Mouse (Mus musculus): ENCODE measurements around the gene Aspscr1.
"Not testable (repeated sequence)": the region's sequence is repeated elsewhere in the genome, so short reads cannot be mapped to it uniquely, and the experiment has no call there.

The Aspscr1 gene

DNA sequence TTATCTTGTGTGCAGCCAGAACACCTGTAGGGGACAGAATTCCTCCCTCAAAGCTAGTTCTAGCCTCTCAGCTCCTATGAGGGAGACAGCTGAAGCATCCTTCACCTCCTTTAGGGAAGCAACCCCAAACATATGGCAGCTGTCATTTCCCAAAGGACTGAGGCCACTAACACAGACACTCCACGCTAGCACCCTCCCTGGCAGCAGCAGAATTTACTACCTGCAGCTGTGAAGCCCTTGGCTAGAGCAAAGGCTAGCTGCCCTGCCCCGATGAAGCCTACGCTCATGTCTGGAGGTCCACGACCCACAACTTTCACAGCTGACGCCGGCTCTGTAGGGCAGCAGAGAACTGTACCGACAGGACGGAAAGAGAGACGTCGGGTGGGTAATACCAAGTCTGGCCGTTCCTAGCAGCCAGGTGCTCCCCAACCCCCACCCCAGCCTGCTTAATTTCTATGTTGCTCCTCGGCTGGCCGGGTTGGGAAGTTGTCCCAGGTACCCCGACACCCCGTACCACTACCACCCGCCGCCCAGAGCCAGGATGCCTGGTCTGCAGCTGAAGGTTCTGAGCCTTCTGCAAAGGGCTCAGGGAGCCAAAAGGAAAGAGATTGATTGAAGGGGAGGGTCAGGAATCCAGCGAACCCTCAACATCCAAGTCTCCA lies 29.7 kb upstream of the Aspscr1 start:
- no peak for DNase-seq

DNA sequence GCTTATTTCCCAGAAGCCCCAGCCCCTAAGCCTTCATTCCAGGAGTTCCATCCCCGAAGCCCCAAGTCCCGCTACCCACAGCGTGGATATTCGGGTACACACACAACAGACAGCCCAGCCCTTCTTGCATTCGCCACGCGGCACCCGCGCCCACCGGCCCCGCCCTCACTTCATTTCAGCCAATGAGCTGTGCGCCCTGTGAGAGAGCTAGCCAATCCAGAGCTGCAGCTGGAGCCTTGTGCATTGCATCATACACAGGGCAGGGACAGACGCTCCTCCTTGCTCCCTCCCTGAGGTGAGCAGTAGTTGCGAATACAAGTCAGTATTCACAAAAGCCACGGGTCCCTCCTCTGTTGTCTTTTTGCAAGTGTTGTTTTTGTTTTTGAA lies 29.2 kb upstream of the Aspscr1 start, which contains the start of gene Pycr1:
Gene Pycr1 (minus strand): TSS at position 169 of the 387 bp plus-strand sequence.
- DNase-seq, result peak; percentile 81 to 91

DNA sequence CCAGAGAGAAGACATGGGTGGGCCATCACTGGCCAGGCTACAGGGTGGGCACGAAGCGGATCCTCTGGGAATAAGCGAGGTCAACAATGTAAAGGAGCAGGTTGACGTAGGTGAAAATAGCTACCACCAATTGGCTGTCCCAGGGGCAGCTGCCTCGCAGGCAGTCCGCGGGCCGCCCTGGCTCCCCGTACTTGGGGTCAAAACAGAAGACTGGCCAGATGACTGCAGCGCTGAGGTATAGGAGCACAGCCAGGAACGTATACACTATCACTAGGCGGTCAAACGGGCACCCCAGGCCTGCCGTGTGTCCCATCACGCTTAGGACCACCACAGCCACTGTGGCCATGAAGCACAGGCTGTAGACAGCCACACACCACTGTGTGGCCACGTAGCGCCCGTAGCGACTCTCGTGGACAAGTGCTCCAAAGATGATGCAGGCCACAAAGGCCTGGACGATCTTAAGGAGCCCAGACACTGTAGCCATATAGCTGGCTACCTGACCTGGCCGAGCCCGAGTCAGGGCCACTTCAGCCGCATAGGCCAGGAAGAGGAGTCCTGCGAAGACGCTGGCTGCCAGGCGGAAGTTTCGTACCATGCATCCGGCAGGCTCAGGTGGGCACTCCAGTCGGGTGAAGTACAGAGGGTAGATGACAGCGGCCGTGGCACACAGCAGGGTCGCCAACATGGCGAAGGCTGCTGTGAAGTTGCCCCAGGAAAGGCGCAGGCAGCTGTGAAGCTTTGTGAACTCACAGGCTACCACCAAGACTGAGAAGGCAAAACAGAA lies 25.5 kb upstream of the Aspscr1 start:
- no peak for DNase-seq

DNA sequence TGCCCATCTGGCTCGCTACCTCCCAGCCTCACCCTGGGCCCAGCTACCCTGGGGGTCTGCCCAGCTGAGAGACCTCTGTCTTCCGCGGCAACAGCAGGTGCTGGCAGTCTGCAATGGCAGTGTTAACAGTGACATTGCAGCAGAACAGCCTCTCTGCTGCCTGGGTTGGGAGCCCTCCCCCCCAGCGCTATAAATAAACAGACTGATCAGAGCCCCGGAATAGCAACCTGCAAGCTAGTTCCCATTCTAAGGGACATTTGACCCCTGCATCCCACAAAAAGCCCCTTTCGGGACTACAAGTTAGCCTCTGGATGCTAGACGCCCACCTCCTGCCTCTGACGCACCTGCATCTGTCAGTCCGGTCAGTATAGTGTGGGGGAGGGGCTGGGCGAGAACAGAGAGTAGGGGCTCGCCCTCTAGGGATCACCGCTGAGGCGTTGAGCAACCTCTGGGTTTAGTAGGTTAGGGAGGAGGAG lies 24.7 kb upstream of the Aspscr1 start, which contains the start of gene Myadml2:
Gene Myadml2 (minus strand): TSS at position 158 of the 476 bp plus-strand sequence.
- peak in 1 of 2 experiments; percentile 46 for DNase-seq

DNA sequence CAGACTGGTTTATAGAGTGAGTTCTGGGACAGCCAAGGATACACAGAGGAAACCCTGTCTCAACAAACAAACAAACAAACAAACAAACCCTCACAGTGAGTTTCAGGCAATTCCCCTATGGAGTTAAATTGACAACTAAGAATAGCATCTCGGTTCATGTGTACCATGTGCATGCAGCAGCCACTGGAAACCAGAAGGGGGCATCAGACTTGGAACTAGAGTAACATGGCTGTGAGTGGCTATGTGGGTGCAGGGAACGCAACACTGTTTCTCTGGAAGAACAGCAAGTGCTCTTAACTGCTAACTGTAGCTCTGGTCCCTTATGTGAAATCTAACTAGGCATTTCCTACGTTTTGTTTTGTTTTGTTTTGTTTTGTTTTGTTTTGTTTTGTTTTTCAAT lies 20.9 kb upstream of the Aspscr1 start:
- DNase-seq, result no peak

DNA sequence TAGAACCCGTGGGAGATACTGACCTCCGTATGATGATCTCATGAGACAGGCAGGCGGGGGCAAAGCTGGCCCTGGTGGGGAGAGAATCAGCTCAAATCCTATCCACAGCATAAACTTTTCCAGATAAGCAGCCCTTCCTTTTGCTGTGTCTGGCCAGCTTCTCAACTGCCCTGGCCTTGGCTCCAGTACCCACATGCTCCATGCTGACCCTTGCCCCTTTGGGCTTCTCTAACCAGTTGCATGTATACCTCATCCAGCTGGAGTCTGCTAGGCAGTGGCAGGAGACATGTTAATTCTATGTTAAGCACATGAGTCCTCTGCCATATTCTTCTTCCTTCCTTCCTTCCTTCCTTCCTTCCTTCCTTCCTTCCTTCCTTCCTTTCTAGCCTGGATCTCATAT lies 18.0 kb upstream of the Aspscr1 start:
- no peak for DNase-seq

DNA sequence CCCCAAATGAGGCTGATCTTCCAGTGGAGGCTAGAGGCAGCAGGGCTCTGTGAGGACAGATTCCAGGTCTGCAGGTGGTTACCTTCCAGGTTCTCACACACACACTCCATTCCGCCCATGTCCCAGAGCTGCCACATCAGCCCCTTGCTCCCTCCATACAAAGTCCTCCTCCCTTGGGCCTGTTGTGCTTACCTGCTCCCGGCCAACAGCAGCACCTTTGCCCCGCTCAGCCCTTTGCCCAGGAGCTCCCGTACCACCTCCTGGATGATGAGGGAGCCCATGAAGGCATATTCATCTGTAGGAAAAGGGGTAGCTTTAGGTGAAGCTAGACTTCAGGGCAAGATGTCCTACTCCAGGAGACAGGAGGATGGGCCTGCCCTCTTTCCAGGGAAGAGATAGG lies 15.5 kb upstream of the Aspscr1 start:
- no peak for DNase-seq

DNA sequence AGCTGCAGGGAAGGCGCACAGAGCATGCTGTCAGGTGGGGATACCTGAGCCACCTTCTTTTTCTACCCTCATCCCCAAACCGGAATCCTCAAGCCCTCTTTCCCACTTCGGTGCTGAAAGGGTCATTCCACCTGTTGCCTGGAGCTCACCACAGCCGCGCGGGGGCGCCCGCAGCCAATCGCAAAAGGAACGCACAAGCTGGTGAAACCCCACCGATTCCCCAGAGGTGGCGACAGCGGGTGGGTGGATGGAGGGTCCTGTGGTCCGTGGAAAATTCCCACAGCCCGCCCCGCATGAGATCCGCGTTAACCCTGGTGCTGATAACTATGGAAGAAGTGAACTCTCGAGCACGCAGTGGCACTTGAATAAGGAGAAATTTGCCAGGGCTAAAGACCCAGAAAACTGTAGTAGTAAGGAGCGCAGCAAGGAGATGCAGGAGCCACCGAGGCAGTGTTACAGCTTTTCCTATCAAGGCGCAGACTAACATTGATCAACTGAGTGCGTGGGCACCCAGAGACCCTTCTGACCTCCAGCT lies 13.8 kb upstream of the Aspscr1 start:
- DNase-seq, result peak; percentile 59 to 82

DNA sequence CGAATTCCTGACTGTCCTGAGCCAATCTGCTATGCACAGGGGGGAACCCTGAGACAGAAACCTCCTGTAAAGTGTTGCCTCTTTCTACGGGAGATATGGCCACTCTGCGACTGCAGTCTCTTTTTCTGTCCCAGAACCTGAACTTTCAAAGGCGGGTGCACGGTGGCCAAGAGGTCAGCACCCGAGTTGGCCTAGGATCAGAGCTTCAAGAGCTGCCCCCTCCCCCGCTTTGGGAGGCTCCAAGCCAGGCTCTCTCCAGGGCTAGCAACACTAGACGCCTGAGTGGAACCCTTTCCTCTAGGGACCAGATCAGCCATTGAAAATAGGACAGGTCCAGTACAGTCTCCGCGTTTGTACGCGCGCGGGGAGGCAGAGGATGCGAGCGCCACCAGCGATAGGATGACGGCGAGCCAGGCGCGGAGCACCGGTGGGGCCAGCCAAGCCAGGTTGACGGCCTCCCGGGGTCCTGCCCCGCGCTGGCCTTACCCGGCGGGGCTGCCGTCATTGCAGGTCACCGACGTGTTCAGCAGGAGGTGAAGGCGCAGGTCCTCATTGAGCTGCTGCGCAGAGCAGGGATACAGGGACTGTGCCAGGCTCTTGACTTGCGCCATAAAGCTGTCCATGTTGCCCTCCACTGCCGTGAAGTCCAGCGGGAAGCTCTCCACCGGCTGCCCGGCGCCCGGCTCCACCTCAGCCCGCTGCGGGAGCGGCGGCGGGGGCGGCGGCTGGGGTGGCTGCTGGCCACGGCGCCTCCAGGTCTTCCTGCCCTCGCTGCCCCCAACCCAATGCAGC lies 13.1 kb upstream of the Aspscr1 start:
- DNase-seq, result no peak

DNA sequence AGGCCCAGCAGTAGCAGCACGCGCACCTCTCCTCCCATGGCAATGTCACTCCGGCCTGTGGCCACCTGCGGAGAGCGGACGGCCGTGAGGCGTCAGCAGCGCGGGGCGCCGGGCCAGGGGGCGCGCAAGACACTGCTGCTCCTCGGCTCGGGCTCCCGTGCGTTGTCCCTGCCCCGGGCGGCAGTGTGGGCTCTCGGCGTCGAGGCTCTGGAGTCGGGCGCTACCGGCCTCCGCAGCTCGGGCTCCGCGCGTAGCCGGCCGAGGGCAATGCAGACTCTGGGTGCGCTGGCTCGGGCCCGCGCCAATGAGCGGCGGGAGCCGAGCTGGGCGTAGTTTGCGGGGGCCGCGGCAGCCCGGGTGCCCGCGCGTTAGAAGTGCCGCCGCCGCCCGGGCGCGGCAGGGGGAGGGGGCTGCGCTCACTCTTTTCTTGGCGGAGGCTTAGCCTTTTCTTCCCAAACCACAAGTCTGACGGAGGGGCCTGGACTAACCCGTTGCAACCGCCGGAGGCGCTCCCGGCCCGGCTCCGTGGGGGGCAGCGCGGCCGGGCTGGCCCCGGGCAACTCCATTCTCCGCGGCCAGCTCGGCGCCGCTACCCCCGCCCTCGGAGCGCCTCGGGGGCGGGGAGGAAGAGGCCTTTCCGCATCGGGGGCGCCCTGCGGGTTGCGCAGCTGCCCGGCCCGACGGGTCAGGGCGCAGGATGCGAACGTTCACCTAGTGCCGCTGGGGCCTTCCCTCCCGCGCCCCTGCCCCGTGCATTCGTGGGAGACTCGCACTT lies 12.3 kb upstream of the Aspscr1 start:
- DNase-seq, result peak in 1 of 2 experiments; percentile 22

DNA sequence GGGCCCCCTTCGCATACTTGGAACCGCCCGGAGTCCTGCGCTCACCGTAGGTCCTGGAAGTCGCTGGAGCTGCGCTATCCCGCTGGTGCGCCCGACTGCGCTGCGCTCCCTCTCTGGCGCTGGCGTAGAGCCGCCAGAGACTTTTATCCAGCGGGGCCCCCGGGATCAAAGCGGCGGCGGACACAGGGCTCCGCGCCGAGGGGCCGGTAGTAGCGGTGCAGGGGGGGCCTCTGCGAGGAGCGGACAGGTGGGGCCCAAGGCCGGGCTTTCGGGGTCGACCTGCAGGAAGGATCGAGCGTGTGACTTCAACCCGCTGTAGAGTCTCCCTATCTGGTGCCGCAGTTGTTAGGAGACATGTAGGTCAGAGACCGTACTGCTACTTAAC lies 11.7 kb upstream of the Aspscr1 start, which contains the start of gene Notum:
Gene Notum (minus strand): TSS at position 100 of the 385 bp plus-strand sequence.
- no peak for DNase-seq

DNA sequence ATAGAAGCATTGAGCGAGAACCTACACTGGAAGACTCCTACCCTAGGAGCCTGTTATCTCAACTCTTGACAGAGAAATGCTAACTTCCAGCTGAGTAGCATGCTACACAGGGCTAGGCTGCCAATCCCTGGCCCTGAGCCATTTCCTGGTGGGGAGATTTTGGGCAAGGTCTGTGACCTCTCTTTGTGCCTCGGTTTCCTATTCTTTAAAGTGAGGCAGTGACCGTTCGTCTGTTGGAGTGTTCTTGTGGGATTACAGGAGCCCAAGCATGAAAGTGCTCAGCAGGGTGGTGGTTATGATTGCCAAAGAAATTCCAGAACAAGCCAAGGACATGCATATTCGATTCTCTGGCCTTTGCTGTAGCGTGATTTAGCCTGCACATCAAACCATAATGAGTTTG lies 10.0 kb upstream of the Aspscr1 start:
- DNase-seq, result no peak

DNA sequence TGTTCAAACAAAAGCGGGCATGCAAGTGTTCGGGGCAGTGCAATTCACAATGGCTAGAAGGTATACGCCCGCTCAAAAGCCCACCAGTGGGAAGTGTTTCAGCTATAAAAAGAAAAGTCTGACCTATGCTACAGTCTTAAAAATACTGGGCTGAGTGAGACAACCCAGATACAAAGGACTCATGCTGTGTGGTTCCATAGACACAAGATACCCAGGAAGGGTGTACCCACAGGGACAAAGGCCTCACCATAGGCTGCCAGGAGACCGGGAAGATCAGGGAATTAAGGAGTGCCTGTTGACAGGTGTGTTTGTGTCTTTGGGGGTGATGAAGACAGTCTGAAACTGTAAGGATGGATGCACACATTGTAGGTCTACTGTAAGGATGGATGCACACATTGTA lies 9.1 kb upstream of the Aspscr1 start:
- no peak for DNase-seq

DNA sequence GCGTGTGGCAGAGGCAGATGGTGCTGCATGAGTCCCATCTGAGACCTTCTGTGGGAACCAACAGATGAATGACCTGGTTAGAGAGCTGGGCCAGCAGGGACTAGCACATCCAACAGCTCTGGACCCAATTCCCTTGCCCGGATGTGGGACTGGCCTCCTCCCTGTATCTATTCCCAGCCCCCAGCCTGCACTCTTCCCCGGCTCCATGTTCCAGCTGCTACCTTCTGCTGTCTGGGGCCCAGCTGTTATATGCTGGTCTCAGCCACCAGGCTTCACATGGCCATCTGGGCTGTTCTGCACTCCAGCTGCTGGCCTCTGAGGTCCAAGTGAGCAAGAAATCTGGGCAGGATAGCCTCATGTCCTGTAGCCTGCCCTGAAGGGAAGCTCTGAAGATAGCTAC lies 7.4 kb upstream of the Aspscr1 start:
- DNase-seq, result no peak

DNA sequence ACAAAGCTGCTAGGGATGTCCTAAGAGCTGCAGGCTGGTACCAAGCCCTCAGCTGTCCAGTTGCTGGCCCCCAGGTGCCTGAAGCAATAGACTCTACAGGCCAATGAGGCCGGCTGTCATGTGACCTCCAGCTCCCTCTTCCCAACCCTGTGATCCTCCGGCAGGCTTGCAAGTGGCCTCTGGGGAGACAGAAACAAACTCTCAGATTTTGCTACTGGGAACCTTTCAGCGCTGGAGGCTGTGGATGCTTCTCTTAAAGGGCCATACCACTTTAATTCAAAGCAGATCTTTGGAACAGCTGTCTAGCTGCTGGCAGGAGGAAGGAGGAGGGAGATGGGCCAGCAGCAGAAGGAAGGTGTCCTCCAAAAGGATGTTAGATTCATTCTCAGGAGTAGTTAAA lies 6.2 kb upstream of the Aspscr1 start:
- no peak for DNase-seq

DNA sequence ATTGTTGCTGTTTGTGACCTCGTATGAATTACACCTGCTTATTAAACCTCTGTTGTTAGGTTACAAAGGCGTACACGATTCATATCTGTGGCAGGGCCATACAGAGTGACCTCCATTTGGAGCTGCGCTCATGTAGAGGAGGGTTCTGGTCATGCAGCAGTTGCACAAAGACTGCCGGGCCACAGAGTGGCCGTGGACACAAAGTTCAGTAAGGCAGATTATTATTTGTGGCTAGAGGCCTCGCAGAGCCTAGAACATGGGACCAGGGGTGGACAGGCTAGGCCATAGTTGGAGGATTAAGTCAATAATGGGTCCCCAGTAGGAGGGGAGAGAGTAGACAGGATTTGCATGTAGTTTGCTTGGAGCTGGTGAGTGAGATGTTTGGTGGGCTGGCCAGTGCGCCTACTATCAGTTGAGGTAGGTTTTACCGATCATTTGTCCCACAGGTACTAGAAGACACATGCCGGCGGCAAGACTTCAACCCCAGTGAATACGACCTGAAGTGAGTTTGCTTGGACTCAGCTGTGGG lies 885 bp downstream of the Aspscr1 start:
- no peak for DNase-seq

DNA sequence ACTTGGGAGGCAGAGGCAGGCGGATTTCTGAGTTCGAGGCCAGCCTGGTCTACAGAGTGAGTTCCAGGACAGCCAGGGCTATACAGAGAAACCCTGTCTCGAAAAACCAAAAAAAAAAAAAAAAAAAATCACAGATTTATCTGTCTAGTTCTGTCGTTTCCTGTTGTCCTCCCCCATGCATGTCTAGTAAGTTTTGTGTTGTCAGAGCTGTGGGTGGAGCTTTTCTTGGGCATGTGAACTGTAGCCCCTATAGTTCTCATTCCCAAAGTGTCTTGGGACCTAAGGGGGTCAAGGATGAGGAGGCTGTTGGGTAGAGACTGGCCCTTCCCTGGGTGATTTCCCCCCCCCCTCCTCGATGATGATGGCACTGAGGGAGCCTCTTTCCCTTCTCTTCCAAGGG lies 3.1 kb downstream of the Aspscr1 start:
- DNase-seq, result not testable (repeated sequence)

DNA sequence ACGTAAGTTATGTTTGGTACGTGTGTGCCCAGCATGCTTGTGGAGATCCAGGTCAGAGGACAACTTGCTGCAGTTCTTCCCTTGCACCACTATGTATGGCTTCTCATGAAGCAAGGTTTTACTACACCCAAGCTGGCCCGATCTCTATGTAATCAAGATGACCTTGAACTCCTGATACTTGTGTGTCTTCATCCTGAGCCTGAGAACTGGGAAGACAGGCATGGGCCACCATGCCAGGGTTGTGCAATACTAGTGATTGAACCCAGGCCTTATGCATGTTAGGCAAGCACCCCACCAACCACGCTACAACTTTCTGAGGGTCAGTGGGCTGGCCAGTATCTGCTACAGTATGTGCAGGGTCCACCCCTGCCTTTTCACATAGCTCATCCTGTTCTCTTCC lies 4.2 kb downstream of the Aspscr1 start:
- no peak for DNase-seq

DNA sequence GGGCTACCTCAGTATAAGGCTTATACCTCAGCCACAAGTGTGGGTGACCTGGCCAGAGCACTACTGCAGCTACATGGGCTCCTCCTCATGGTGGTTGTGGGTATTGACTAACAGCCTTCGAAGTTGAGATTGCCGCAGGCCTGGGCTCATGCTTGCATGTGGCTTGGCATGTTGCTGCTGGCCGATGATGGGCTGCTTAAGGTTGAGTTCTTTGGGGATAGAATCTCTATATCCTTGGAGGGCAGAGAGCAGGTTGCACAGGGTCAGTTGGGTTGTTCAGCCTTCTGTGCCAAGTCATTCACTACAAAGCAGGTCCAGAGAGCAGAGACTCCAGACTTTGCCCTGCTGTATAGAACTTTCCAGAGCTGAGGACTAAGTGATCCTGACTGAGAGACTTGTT lies 7.1 kb downstream of the Aspscr1 start:
- peak in 1 of 2 experiments; percentile 33 for DNase-seq

DNA sequence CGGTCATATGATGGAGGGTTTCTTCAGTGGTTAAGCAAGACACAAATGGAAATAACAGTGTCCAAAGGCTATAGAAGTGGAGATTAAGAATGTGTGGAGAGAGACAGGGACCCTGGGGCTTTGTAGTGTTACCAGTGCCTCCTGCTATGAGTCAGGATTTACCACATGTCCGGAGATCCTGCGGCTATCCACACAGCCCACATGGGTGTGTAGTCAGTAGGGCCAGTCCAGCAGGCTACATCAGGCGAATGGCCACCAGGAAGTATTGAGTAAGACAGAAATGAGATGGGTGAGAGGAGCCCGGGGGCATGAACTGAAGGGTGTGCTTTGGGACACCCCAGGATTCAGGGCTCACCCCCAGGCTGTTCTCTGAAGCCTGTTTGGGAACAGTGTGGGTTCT lies 9.9 kb downstream of the Aspscr1 start:
- DNase-seq, result no peak

DNA sequence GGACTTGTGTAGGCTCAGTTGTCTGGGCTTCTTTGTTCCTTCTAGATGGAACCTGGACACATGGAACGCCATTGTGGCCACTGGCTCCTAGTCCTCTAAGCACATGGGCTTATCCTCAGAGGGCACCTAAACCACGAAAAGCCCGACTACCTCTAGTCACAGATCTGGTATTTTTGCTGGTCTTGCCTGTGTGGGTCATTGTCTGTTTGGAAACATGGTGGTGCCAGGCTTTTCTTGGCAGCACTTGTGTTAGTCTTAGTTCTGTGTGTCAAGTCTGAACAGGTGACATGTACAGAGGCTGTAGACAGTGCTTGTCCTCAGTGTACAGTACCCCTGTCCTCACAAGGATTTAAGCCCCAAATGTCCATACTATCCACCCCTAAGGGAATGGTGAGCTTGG lies 10.8 kb downstream of the Aspscr1 start:
- DNase-seq, result no peak

DNA sequence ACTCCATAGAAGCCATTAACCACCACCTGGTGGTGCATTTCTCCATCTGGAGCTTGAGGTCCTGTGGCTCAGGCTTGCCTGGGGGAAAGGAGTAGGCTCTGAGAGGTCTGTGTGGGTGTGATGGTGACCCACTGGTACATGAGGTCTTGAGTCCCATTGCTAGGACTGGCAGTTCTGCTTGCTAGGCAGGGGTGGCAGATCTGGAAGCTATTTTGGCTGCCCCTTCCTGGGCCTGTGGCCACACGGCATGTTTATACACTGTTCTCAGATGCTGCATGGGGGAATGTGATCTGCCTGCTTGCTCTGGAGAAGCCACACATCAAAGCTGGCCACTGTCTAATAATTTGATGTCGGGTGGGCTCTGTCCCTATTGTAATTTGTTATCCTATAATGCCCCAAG lies 11.3 kb downstream of the Aspscr1 start:
- DNase-seq, result no peak
